Mouse (Mus musculus) hindbrain, embryonic 12.5 days (tissue): ENCODE results near the gene Msx3. TPM values are rescaled to one million over a fixed set of nuclear protein-coding genes. Genes with fewer than 3 reads are reported as not detected.
A peak's percentile ranks its signal among the peaks of the same experiment; 100 is the strongest.

Source experiments
- ATAC-seq: fragments of 200-750 bp; cut with Nextera tagmentation; 2 replicates; pipeline ENCODE4 v1.8.0; 2017; ENCODE audit warnings: moderate TSS enrichment; ENCODE audit not compliant: low FRiP score
- H3K27ac ChIP-seq: fragments of 300-500 bp; sonication (generic); 2 replicates; pipeline ENCODE4 v1.5.1; 2016; ENCODE audit warnings: mild to moderate bottlenecking
- H3K27me3 ChIP-seq: fragments of 300-500 bp; sonication (generic); 2 replicates; pipeline ENCODE4 v1.6.1; 2016; ENCODE audit warnings: mild to moderate bottlenecking
- H3K36me3 ChIP-seq: fragments of 300-500 bp; sonication (generic); 2 replicates; pipeline ENCODE4 v1.6.1; 2016; ENCODE audit warnings: mild to moderate bottlenecking
- H3K4me1 ChIP-seq: fragments of 300-500 bp; sonication (generic); 2 replicates; pipeline ENCODE4 v1.6.1; 2016
- H3K4me2 ChIP-seq: fragments of 300-500 bp; sonication (generic); replicated peaks from 2 replicates; pipeline ENCODE4 v1.6.1; 2016; ENCODE audit warnings: mild to moderate bottlenecking
- H3K4me3 ChIP-seq: fragments of 300-500 bp; sonication (generic); 2 replicates; pipeline ENCODE4 v1.5.1; 2016; ENCODE audit warnings: mild to moderate bottlenecking
- H3K9ac ChIP-seq: fragments of 300-500 bp; sonication (generic); 2 replicates; pipeline ENCODE4 v1.6.1; 2016; ENCODE audit warnings: mild to moderate bottlenecking, moderate library complexity
- H3K9me3 ChIP-seq: fragments of 300-500 bp; sonication (generic); replicated peaks from 2 replicates; pipeline ENCODE4 v1.6.1; 2016; ENCODE audit warnings: mild to moderate bottlenecking
- WGBS: fragments of 180-500 bp; shearing (Covaris S2); methylation state at CpG from one replicate; pipeline ENCODE4 v1.1.7; 2016; 5-methylcytosine and 5-hydroxymethylcytosine counted together
- polyA plus RNA-seq: library from polyadenylated mRNA; unstranded; fragments of >200 nt; fragmentation: Nextera tagmentation; extraction: Ambion mirVana; gene quantifications from 2 replicates; pipeline ENCODE4 v1.2.1, GENCODE M21; 2016

Gene Msx3
- 54.7 and 69.1 TPM in 2 replicates for polyA plus RNA-seq

- H3K27me3 ChIP-seq: peaks cover 88% of the 10 kb centered on the region
- peak within 1 kb of the TSS; percentile 54 for H3K4me3 ChIP-seq
- peak within 1 kb of the TSS; percentile 71 for H3K27ac ChIP-seq
- WGBS: 1% methylated on average over 56 of the region's 56 CpGs
- no peaks in the 10 kb centered on the region for H3K9me3 ChIP-seq
- peak within 1 kb of the TSS; percentile 70 for H3K4me2 ChIP-seq
- H3K36me3 ChIP-seq: no peaks in the 10 kb centered on the region
- peaks cover 33% of the 10 kb centered on the region for H3K4me1 ChIP-seq
- H3K9ac ChIP-seq: peak within 1 kb of the TSS; percentile 58
- peak; percentile 23 for ATAC-seq
Observed at GRCm38 (mm10) chr7:140048361-140049114, at the start of gene Msx3. Msx3 (minus strand) TSS chr7:140049089.

- no peak for ATAC-seq
- H3K4me1 ChIP-seq: peaks cover 16% of the 10 kb centered on the region
- no peaks in the 10 kb centered on the region for H3K36me3 ChIP-seq
- H3K27ac ChIP-seq: no peak overlapping the region
- no peak overlapping the region for H3K4me3 ChIP-seq
- H3K4me2 ChIP-seq: no peak overlapping the region
- 86% methylated on average over 1 of the region's 1 CpGs for WGBS
- 0 out of 2 replicates have a peak, but pooled peaks cover 2% of the 10 kb centered on the region for H3K27me3 ChIP-seq
- H3K9me3 ChIP-seq: no peaks in the 10 kb centered on the region
- H3K9ac ChIP-seq: no peak overlapping the region
Observed at GRCm38 (mm10) chr7:140098466-140098865, 49.6 kb upstream of the Msx3 start.

GRCm38 (mm10) chr7:140096055-140096454 is 47.2 kb upstream of the Msx3 start:
- no peak overlapping the region for H3K9ac ChIP-seq
- H3K4me1 ChIP-seq: no peaks in the 10 kb centered on the region
- no peak for ATAC-seq

GRCm38 (mm10) chr7:140095556-140095955 is 46.7 kb upstream of the Msx3 start:
- Histone ChIP-seq H3K4me2 (no peak overlapping the region), H3K36me3 (no peaks in the 10 kb centered on the region), H3K27me3 (no peaks in the 10 kb centered on the region), H3K9me3 (no peaks in the 10 kb centered on the region), H3K9ac (no peak overlapping the region), H3K4me3 (no peak overlapping the region), H3K4me1 (no peaks in the 10 kb centered on the region), H3K27ac (no peak overlapping the region)
- no peak for ATAC-seq
- WGBS: 62% methylated on average over 1 of the region's 1 CpGs

More at GRCm38 (mm10) chr7:140096055-140096454, 47.2 kb upstream of the Msx3 start:
- no peaks in the 10 kb centered on the region for H3K27me3 ChIP-seq
- H3K4me3 ChIP-seq: no peak overlapping the region
- no peaks in the 10 kb centered on the region for H3K36me3 ChIP-seq
- H3K9me3 ChIP-seq: no peaks in the 10 kb centered on the region
- H3K27ac ChIP-seq: no peak overlapping the region
- no peak overlapping the region for H3K4me2 ChIP-seq

- no peak for ATAC-seq
- WGBS: 64% methylated on average over 5 of the region's 5 CpGs
- Histone ChIP-seq H3K27me3 (no peaks in the 10 kb centered on the region), H3K4me1 (no peaks in the 10 kb centered on the region), H3K4me2 (no peak overlapping the region), H3K36me3 (no peaks in the 10 kb centered on the region), H3K4me3 (no peak overlapping the region), H3K27ac (no peak overlapping the region), H3K9me3 (no peaks in the 10 kb centered on the region), H3K9ac (no peak overlapping the region)
Observed at GRCm38 (mm10) chr7:140094954-140095353, 46.1 kb upstream of the Msx3 start.

GRCm38 (mm10) chr7:140092924-140093528 is 44.1 kb upstream of the Msx3 start, which contains the start of gene Prap1:
Prap1 (plus strand) TSS chr7:140093395.
- Histone ChIP-seq H3K4me3 (no peak within 1 kb of the TSS), H3K4me2 (no peak within 1 kb of the TSS), H3K36me3 (no peaks in the 10 kb centered on the region), H3K9ac (no peak within 1 kb of the TSS), H3K27me3 (no peaks in the 10 kb centered on the region), H3K9me3 (no peaks in the 10 kb centered on the region), H3K4me1 (no peaks in the 10 kb centered on the region), H3K27ac (no peak within 1 kb of the TSS)
- ATAC-seq: no peak
- 68% methylated on average over 5 of the region's 5 CpGs for WGBS

- no peak for ATAC-seq
- H3K27ac ChIP-seq: no peak overlapping the region
- no peak overlapping the region for H3K4me3 ChIP-seq
- H3K4me1 ChIP-seq: no peaks in the 10 kb centered on the region
- no peak overlapping the region for H3K9ac ChIP-seq
- no peaks in the 10 kb centered on the region for H3K27me3 ChIP-seq
- H3K4me2 ChIP-seq: no peak overlapping the region
- no peaks in the 10 kb centered on the region for H3K36me3 ChIP-seq
- no peaks in the 10 kb centered on the region for H3K9me3 ChIP-seq
- WGBS: 81% methylated on average over 10 of the region's 10 CpGs
Observed at GRCm38 (mm10) chr7:140090601-140091000, 41.7 kb upstream of the Msx3 start.

GRCm38 (mm10) chr7:140082242-140082678 is 33.4 kb upstream of the Msx3 start, which contains the start of gene Caly:
Caly (minus strand) TSS chr7:140082548.
- peak; percentile 79 for ATAC-seq
- WGBS: 2% methylated on average over 18 of the region's 18 CpGs
- Histone ChIP-seq H3K9me3 (no peaks in the 10 kb centered on the region), H3K4me2 (peak within 1 kb of the TSS; percentile 60), H3K9ac (peak within 1 kb of the TSS; percentile 59), H3K27ac (peak within 1 kb of the TSS; percentile 89), H3K4me3 (peak within 1 kb of the TSS; percentile 38), H3K27me3 (peaks cover 21% of the 10 kb centered on the region), H3K4me1 (peaks cover 33% of the 10 kb centered on the region), H3K36me3 (no peaks in the 10 kb centered on the region)

GRCm38 (mm10) chr7:140081408-140082241 is 32.7 kb upstream of the Msx3 start:
- Histone ChIP-seq H3K36me3 (no peaks in the 10 kb centered on the region), H3K27me3 (peaks cover 21% of the 10 kb centered on the region), H3K4me2 (peak overlapping the region; percentile 60), H3K9ac (peak overlapping the region; percentile 59), H3K9me3 (no peaks in the 10 kb centered on the region), H3K27ac (peak overlapping the region; percentile 89), H3K4me1 (peaks cover 33% of the 10 kb centered on the region), H3K4me3 (peak overlapping the region; percentile 38)
- peak; percentile 49 for ATAC-seq
- 18% methylated on average over 20 of the region's 20 CpGs for whole genome bisulfite sequencing

- Histone ChIP-seq H3K27ac (peak overlapping the region; percentile 89), H3K9ac (peak overlapping the region; percentile 67), H3K4me3 (peak overlapping the region; percentile 38), H3K27me3 (peaks cover 21% of the 10 kb centered on the region), H3K4me1 (peaks cover 33% of the 10 kb centered on the region), H3K36me3 (no peaks in the 10 kb centered on the region), H3K4me2 (peak overlapping the region; percentile 60), H3K9me3 (no peaks in the 10 kb centered on the region)
- peak; percentile 81 for ATAC-seq
- 2% methylated on average over 24 of the region's 24 CpGs for WGBS
Observed at GRCm38 (mm10) chr7:140080503-140081156, 31.7 kb upstream of the Msx3 start.

GRCm38 (mm10) chr7:140078711-140079110 is 29.8 kb upstream of the Msx3 start:
- Histone ChIP-seq H3K9me3 (no peaks in the 10 kb centered on the region), H3K27me3 (peaks cover 21% of the 10 kb centered on the region)

More at GRCm38 (mm10) chr7:140078711-140079110, 29.8 kb upstream of the Msx3 start:
- ATAC-seq: no peak
- 5% methylated on average over 5 of the region's 5 CpGs for WGBS
- Histone ChIP-seq H3K4me2 (no peak overlapping the region), H3K36me3 (no peaks in the 10 kb centered on the region), H3K27ac (no peak overlapping the region), H3K9ac (no peak overlapping the region), H3K4me1 (peaks cover 33% of the 10 kb centered on the region), H3K4me3 (no peak overlapping the region)
